Mouse (Mus musculus) liver, embryonic 13.5 days (tissue): ENCODE measurements around the gene Olfr533. TPM values are rescaled to one million over a fixed set of nuclear protein-coding genes. Genes with fewer than 3 reads are reported as not detected.

Source experiments
- polyA plus RNA-seq: library from polyadenylated mRNA; unstranded; fragments of >200 nt; fragmentation: Nextera tagmentation; extraction: Ambion mirVana; gene quantifications from 2 replicates; pipeline ENCODE4 v1.2.1, GENCODE M21; 2015

Olfr533 gene
- polyA plus RNA-seq, 1 experiment from 2014 or later: not detected

Other genes starting within 250 kb of the Olfr533 start
- 0.03 and 0.07 TPM in 2 replicates for gene Cd163l1, start 245.1 kb upstream of the Olfr533 start, polyA plus RNA-seq
- gene 5830411N06Rik, start 216.1 kb upstream of the Olfr533 start, polyA plus RNA-seq: not detected in 2 replicates
- gene Olfr525, start 142.5 kb upstream of the Olfr533 start, polyA plus RNA-seq: not detected in 2 replicates
- not detected in 2 replicates for gene Olfr527, start 129.4 kb upstream of the Olfr533 start, polyA plus RNA-seq
- gene Olfr60, start 101.7 kb upstream of the Olfr533 start, polyA plus RNA-seq: not detected in 2 replicates
- gene Olfr530, start 87.0 kb upstream of the Olfr533 start, polyA plus RNA-seq: not detected in 2 replicates
- gene Olfr531, start 60.5 kb upstream of the Olfr533 start, polyA plus RNA-seq: not detected in 2 replicates
- gene Olfr532, start 41.7 kb upstream of the Olfr533 start, polyA plus RNA-seq: not detected in 2 replicates
- gene Olfr535, start 20.8 kb downstream of the Olfr533 start, polyA plus RNA-seq: not detected in 2 replicates
- gene Olfr536, start 44.0 kb downstream of the Olfr533 start, polyA plus RNA-seq: not detected in 2 replicates
- not detected in 2 replicates for gene Olfr538, start 104.5 kb downstream of the Olfr533 start, polyA plus RNA-seq
- not detected in 2 replicates for gene Olfr46, start 137.9 kb downstream of the Olfr533 start, polyA plus RNA-seq
- not detected in 2 replicates for gene Olfr61, start 165.6 kb downstream of the Olfr533 start, polyA plus RNA-seq
- gene Olfr53, start 183.1 kb downstream of the Olfr533 start, polyA plus RNA-seq: not detected in 2 replicates
- gene Olfr539, start 196.6 kb downstream of the Olfr533 start, polyA plus RNA-seq: not detected in 2 replicates
- not detected in 2 replicates for gene Olfr45, start 218.6 kb downstream of the Olfr533 start, polyA plus RNA-seq
- not detected in 2 replicates for gene Olfr541, start 233.9 kb downstream of the Olfr533 start, polyA plus RNA-seq